Mouse (Mus musculus) right cerebral cortex, postnatal 36 days (tissue): Measurements from ENCODE around the gene Sf3a2.

ENCODE experiments used
- DNase-seq, 2 experiments: peaks; one replicate each; pipeline ENCODE4 v3.0.0; 2022; ENCODE audit warnings: low spot score in 2 of 2, mixed read lengths in 1 of 2

Sf3a2 gene

DNA sequence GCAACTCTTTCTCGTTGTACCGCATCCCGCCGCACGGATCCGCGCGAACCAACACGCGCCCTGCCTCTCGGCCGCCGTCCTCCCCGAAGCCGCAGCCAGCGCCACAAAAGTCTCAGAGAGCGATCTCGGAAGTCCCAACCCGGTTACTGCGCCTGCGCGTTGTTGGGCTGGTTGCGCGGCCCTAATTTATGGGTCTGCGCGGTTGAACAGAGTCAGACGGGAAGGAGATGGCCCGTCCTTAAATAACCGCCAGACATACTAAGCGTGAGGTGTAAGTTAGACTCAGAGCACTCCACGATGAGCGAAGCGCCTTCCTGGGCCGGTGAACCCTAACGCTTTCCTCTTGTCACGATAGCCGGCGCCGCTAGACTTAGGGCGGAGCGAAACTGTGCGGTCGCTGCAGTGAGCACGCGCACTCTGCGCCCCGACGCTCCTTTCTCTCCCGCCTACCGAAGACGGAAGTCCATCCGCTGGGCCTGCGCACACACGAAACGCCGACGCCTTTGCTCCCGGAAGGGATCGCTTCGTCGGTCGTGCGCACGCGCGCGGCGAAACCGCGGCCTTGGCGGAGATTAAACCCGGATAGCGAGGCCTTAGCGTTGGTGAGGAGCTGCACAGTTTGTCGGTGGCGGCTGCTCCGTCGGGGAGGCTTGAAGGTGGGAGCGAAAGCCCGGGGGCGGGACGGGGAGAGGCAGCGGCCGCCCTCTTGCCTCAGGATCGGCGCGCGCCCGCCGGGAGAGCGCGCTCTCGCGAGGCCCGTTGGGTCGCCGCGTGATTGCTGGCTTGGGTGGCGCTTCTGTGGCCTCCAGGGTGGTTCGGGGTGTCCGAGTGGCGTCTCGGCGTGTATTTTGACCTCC, at the start of gene Sf3a2, which contains the start of gene Plekhj1:
Gene Sf3a2 (plus strand): TSS at position 49 of the 857 bp plus-strand sequence.
Gene Plekhj1 (minus strand): TSS at position 477 of the 857 bp plus-strand sequence.
- DNase-seq: peak; percentile 92 to 94

GRCm38 (mm10) chr10:80748609-80749008, 49.4 kb upstream of the Sf3a2 start:
- no peak for DNase-seq

DNA sequence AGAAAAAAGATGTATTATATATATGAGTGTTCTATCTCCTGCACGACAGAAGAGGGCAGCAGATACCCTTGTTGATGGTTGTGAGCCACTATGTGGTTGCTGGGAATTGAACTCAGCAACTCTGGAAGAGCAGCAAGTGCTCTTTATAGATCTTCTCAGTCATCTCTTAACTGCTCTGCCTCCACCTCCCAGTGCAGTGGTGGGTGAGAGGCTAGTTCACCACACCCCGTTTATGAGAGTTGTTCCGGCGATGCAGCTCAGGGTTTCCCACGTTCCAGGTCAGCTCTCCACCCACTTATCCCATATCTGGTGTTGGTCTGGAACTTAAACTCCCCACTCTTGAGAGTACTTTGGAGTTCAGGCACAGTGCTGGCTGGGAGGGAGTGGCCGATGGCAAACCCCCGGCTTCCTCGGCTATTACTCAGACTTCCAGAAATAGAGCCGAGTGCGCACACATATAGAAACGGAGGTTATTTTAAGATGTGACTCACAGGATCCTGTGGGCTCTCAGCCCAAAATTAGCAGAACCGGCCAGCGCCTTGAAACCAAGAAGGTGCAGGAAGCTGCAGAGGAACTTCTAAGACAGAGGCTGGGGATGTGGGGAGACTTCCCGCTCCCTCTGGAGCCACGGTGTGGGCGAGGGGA, 46.7 kb upstream of the Sf3a2 start:
- peak; percentile 70 to 84 for DNase-seq

DNA sequence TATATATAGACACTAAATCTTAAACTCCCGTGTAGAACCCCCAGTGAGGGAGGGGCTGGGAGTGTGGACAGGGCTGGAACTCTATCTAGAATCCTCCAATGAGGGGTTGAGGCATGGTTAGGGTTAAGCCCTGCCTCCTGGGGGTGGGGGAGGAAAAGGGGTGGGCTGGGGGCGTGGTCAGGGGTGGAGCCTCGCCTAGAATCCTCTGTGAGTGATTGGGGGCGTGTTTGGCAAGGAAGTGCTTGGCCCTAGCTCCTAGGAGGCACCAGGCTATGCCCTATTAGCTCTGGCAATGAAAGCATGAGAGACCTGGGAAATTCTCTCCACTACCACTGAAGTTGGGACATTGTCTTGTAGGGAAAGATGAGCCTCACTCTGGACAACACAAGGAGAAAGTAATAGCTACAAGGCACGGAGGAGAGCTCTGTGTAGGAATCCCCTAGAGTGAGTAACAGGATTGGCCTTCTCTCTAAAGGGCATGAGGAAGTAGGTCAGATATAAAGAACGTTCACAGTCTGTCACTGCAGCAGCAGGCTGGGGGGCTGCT, 45.8 kb upstream of the Sf3a2 start:
- no peak for DNase-seq

DNA sequence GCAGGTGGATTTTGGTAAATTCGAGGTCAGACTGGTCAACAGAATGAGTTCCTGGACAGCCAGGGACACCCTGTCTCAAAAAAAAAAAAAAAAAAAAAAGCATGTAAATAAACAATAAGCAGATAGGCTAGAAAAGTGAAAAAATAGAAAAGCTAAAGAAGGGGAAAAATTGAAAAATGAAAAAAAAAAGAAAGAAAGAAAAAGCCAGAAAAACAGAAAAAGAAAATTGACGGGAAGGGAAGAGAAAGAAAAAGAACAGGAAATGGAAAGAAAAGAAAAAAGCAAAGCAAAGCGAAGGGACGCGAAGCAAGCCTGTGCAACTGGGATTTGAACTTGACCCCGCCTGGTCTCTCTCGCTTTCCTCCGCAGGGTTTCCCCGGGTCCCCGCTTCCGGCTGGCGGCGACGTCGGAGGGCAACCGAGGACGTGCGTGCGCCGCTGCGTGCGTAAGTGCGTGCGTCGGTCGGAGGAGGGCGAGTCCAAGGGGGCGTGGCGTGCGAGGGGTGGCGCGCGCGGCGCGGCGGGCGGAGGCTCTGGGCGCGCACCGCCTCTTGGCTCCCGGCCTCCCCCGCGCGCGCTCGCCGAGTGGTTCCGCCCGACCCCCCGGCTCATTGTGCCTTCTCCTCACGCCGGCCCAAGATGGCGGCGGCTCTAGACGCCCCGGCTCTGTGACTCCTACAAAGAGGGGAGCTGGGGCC, 43.3 kb upstream of the Sf3a2 start, which contains the start of gene Dot1l:
Gene Dot1l (plus strand): TSS at position 613 of the 697 bp plus-strand sequence.
- peak; percentile 95 to 97 for DNase-seq

GRCm38 (mm10) chr10:80755291-80756015, 42.5 kb upstream of the Sf3a2 start:
- DNase-seq: no peak

DNA sequence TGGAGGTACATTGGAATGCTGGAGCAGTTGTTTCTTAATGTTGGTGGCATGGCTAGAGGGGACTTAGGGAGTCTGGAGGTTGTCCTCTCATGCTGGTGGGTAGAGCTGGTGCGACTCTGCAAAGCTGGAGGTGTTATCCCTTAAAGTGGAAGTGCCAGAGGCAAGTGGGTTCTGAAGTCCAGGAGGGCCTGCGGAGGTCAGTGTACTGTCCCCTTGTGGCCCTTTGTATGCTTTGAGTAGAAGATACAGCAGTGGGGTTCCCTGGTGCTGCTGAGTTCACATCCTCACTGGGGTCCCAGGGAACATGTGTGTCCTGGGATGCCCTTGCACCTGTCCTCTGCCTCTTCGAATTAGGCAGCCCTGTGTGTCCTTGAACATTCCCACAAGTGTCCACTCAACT, 41.9 kb upstream of the Sf3a2 start:
- DNase-seq: no peak

- no peak for DNase-seq
Observed at GRCm38 (mm10) chr10:80756509-80756908, 41.5 kb upstream of the Sf3a2 start.

- peak; percentile 59 for DNase-seq
Observed at GRCm38 (mm10) chr10:80756967-80757366, 41.0 kb upstream of the Sf3a2 start.

GRCm38 (mm10) chr10:80757717-80758116, 40.3 kb upstream of the Sf3a2 start:
- DNase-seq: peak; percentile 31 to 62

GRCm38 (mm10) chr10:80758651-80759050, 39.3 kb upstream of the Sf3a2 start:
- no peak for DNase-seq

- no peak for DNase-seq
Observed at GRCm38 (mm10) chr10:80760596-80761524, 37.1 kb upstream of the Sf3a2 start.

DNA sequence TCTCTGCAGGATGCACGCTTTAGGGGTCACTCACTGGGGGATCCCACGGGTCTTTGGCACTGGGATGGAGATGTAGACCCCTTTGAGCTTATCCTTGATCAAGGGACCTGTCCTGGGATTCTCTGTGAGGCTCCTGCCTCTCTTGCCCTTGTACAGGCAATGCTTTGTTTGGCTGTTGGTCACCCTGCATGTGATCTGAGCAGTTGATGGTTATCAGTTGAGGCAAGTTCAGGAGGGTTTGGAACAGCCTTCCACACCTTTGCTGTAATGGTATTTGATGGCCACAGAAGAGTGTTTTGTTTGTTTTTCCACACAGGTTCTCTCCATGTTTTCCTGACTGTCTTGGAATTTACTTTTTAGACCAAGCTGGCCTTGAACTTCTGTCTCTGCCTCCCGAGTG, 36.2 kb upstream of the Sf3a2 start:
- DNase-seq: no peak

- no peak for DNase-seq
Observed at GRCm38 (mm10) chr10:80763502-80763901, 34.5 kb upstream of the Sf3a2 start.

- no peak for DNase-seq
Observed at GRCm38 (mm10) chr10:80765746-80766145, 32.3 kb upstream of the Sf3a2 start.

DNA sequence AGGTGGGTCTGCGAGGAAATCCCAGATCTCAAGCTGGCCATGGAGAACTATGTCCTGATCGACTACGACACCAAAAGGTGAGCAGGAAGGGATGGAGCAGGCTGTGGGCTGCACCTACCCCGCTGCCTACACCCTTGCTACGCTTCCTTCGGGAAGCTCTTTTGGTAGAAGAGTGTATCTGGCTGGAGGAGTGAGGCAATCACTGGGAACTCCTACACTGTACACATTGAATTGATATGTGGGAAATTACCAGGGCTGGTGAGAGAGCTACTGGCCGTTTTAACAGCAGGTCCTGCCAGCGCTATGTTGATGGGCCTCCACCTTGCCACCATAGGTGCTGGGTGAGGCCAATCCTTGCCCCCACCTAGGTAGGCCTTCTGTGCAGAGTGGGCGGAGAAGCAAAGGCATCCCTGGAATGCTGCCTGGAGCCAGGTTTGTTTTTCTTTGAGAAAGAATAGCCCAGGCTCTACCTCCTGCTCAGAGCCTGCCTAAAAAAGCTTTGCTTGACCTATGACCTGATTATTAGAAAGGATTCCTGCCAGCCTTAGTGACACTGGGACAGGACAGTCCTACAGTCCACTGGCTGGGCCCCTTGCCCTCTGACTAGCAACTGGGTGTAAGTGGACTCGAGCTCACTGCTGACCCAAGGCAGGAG, 31.7 kb upstream of the Sf3a2 start:
- no peak for DNase-seq

DNA sequence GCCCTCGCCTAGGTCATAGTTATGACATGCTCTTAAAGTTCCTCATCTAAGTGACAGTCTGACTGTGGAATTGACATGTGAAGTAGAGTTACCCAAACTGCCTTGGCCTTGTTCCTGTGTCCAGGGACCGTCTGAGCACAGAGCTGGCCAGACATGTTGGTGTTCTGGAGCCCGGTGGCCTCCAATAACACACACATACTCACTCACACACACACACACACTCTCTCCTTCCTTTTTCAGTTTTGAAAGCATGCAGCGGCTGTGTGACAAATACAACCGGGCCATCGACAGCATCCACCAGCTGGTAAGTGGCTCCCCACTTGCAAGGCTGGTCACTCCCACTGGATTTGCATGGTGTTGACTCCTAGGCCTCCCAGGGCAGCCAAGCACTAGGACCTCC, 29.6 kb upstream of the Sf3a2 start:
- no peak for DNase-seq

GRCm38 (mm10) chr10:80773816-80774215, 24.2 kb upstream of the Sf3a2 start:
- DNase-seq: no peak

GRCm38 (mm10) chr10:80774549-80774948, 23.4 kb upstream of the Sf3a2 start:
- peak; percentile 85 to 91 for DNase-seq

GRCm38 (mm10) chr10:80774981-80775380, 23.0 kb upstream of the Sf3a2 start:
- DNase-seq: no peak
